Mouse (Mus musculus): ENCODE results near the gene Tfr2.

DNA sequence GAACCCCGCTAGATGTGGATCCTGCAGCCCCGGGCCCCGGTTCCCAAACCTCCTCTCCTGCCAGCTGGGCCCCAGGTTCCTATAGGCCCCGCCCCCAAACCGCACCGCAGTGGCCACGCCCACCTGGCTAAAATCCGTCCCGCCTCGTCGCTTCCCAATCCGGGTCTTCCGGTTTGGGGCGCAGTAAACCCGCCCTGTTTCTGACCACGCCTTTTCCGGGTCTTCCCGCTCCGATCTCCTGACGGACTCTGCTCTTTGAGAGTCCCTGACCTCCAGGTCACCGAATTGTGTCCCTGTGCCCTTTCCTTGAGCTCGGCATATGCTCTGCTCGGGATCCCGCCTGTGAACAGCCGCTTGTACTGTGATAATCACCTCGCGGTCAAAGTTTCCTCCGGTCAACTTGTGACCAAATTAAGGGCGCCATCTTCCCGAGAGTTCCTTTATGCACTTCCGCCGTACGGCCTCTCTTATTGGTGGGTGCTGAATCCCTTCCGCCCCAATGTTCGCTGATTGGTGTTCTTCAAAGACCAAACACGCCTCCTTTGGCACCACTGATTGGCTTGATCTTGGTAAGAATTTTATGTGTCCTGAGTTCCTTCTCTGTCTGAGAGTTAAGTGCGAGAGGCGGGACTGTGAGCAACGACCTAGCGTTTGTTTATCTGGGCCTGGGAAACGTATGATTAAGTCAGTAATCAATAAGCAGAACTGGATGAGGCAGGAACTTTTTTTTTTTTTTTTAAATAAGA lies 31.2 kb downstream of the Tfr2 start, which contains the start of gene Mospd3:
- no peak for TF ChIP-seq CTCF (IDR thresholded peaks at IDR 0.05; ENCODE audit: low read depth, low read length)
- no peak for TF ChIP-seq POLR2A (IDR thresholded peaks at IDR 0.05; ENCODE audit: borderline replicate concordance, low read depth, low read length)
